Mouse (Mus musculus) central nervous system, embryonic 11.5 days (tissue): ENCODE measurements around the gene Zranb2. TPM values are rescaled to one million over a fixed set of nuclear protein-coding genes. Genes with fewer than 3 reads are reported as not detected.

ENCODE experiments used
- polyA plus RNA-seq: library from polyadenylated mRNA; depleted of rRNA; stranded (reverse); fragments of >200 nt; gene quantifications from 2 replicates; pipeline ENCODE4 v1.2.3, GENCODE M21; 2012; rRNA removed

Gene Zranb2
- polyA plus RNA-seq = 105 and 132 TPM in 2 replicates

DNA sequence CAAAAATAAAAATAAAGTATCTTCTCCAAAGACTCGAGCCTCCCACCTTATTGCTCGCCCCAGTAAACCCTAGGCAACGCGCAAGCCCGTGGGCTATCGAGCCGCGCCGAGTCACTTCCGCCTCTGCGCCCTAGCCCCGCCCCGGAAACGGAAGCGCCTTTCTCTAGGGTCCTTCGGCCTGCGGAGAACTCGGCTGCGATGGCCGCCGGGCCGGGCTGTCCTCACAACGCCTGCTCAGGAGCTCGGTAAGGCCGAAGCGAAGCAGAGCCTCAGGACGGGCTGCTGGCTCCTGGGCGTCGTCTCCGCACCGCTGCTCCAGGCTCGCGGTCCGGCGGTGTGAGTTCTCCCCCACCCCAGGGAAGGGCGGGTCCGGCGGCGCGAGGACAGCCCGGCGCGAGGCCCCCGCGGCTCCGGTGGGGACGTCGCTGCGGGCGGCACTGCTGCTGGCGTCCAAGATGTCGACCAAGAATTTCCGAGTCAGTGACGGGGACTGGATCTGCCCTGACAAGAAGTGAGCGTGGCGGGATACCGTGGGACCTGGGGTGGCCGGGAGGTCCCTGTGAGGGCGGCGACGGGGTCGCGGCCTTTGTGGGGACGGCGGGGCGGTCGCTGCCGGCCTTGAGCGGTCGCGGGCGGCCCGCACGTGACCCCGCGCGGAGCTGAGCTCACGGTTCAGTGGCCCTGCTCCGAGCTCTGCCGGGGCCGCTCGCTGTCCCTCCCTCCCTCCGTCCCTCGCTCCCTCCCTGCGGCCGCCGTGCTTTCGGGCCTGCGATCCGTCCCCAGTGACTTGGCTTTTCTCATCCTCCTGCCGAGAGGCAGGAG, at the start of gene Zranb2:
Gene Zranb2, plus strand, starts transcription at position 197 of the 822 bp plus-strand sequence.

GRCm38 (mm10) chr3:157566725-157567565, 33.0 kb downstream of the Zranb2 start, which contains the start of gene Ptger3:
TSS of gene Ptger3 (plus strand) at chr3:157566892.

Other genes starting within 250 kb of the Zranb2 start
- 1.1 and 1.4 TPM in 2 replicates for gene Ptger3, start 32.7 kb downstream of the Zranb2 start, polyA plus RNA-seq